Mouse (Mus musculus) ES-E14 (cell line): ENCODE results near the gene Tpr.

ENCODE experiments used
- CHD2 ChIP-seq: IDR thresholded peaks from 2 replicates; pipeline ENCODE4 v1.6.1; 2014; ENCODE audit warnings: mild to moderate bottlenecking, low read depth, low read length, inconsistent platforms
- ZC3H11A ChIP-seq: IDR thresholded peaks from 2 replicates; pipeline ENCODE4 v1.6.1; 2012; ENCODE audit warnings: low read depth, mild to moderate bottlenecking, inconsistent platforms, low read length, borderline replicate concordance

DNA sequence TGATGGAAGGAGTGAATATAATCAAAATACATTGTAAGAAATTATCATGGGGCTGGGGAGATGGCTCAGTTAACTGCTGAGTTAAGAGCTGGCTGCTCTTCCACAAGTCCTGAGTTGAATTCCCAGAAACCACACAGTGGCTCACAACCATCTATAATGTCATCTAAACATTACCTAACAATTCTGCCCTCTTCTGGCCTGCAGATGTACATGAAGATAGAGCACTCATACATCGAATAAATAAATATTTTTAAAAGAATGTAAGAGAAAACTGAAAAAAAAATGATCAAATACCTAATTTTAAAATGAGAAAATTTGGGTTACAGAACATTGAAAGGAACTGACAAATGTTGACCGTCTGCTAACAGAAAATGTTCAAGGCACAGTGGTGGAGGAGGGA, 18.4 kb upstream of the Tpr start:
- TF ChIP-seq CHD2 (no peak), ZC3H11A (no peak)
